Mouse (Mus musculus): ENCODE measurements around the gene Adamts7.

Adamts7 gene

GRCm38 (mm10) chr9:90162926-90163748 is at the start of gene Adamts7:
Gene Adamts7, plus strand, starts transcription at chr9:90163069.
- no peak for DNase-seq (ENCODE audit: low read depth, low spot score)

- no peak for DNase-seq (ENCODE audit: low read depth, low spot score)
Observed at GRCm38 (mm10) chr9:90113151-90113550, 49.7 kb upstream of the Adamts7 start.

GRCm38 (mm10) chr9:90113651-90114566 is 49.0 kb upstream of the Adamts7 start:
- DNase-seq (ENCODE audit: low read depth, low spot score), result peak; percentile 88

GRCm38 (mm10) chr9:90114567-90115307 is 48.1 kb upstream of the Adamts7 start, which contains the start of gene Morf4l1:
Gene Morf4l1, minus strand, starts transcription at chr9:90114774.
- peak; percentile 97 for DNase-seq (ENCODE audit: low read depth, low spot score)

- no peak for DNase-seq (ENCODE audit: low read depth, low spot score)
Observed at GRCm38 (mm10) chr9:90115308-90115700, 47.6 kb upstream of the Adamts7 start.

GRCm38 (mm10) chr9:90117234-90117633 is 45.6 kb upstream of the Adamts7 start:
- no peak for DNase-seq (ENCODE audit: low read depth, low spot score)

- DNase-seq (ENCODE audit: low read depth, low spot score), result no peak
Observed at GRCm38 (mm10) chr9:90122246-90122740, 40.6 kb upstream of the Adamts7 start.

- DNase-seq (ENCODE audit: low read depth, low spot score), result no peak
Observed at GRCm38 (mm10) chr9:90124156-90124872, 38.6 kb upstream of the Adamts7 start.

GRCm38 (mm10) chr9:90124873-90125245 is 38.0 kb upstream of the Adamts7 start:
- no peak for DNase-seq (ENCODE audit: low read depth, low spot score)

- DNase-seq (ENCODE audit: low read depth, low spot score), result no peak
Observed at GRCm38 (mm10) chr9:90125416-90126099, 37.3 kb upstream of the Adamts7 start.

- no peak for DNase-seq (ENCODE audit: low read depth, low spot score)
Observed at GRCm38 (mm10) chr9:90126260-90127010, 36.4 kb upstream of the Adamts7 start.

GRCm38 (mm10) chr9:90127146-90127545 is 35.7 kb upstream of the Adamts7 start:
- no peak for DNase-seq (ENCODE audit: low read depth, low spot score)

GRCm38 (mm10) chr9:90128636-90129201 is 34.1 kb upstream of the Adamts7 start:
- DNase-seq (ENCODE audit: low read depth, low spot score), result no peak

- no peak for DNase-seq (ENCODE audit: low read depth, low spot score)
Observed at GRCm38 (mm10) chr9:90133562-90134355, 29.1 kb upstream of the Adamts7 start.

GRCm38 (mm10) chr9:90135466-90135865 is 27.4 kb upstream of the Adamts7 start:
- no peak for DNase-seq (ENCODE audit: low read depth, low spot score)

- DNase-seq (ENCODE audit: low read depth, low spot score), result no peak
Observed at GRCm38 (mm10) chr9:90135963-90136677, 26.7 kb upstream of the Adamts7 start.

- no peak for DNase-seq (ENCODE audit: low read depth, low spot score)
Observed at GRCm38 (mm10) chr9:90136678-90136965, 26.2 kb upstream of the Adamts7 start.

GRCm38 (mm10) chr9:90145788-90146187 is 17.1 kb upstream of the Adamts7 start:
- no peak for DNase-seq (ENCODE audit: low read depth, low spot score)

Measured in telencephalon, adult 2 months (tissue).